Mouse (Mus musculus): ENCODE data around the gene Ptgdr.

DNA sequence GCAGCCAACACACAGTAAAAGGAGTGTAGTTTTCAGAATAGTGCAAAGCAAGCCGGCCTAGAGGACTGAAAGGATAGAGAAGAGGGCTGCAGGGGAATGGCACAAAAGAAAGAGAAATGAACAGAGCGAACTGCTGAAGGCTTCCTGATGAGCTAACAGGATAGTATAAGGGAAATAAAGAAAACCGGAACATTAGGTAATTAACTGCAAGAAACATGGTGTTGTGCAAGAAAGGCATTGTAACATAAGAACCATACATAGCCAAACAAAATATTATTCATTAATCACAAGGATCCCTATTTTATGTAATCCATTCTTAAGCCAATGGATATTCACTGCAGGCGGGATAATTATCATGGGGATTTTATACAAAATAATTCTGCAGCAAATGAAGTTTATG, 45.0 kb upstream of the Ptgdr start:
- TF ChIP-seq CTCF (IDR thresholded peaks at IDR 0.05; ENCODE audit: control insufficient read depth, insufficient read depth, insufficient read length) (no peak), USF1 (IDR thresholded peaks at IDR 0.05; ENCODE audit: low read depth) (no peak), MYOD1 (IDR thresholded peaks at IDR 0.05; ENCODE audit: control insufficient read depth, insufficient read length, low read depth) (no peak)
